Mouse (Mus musculus): ENCODE data around the gene Ptcra. TPM values are rescaled to one million over a fixed set of nuclear protein-coding genes. Genes with fewer than 3 reads are reported as not detected.

Ptcra gene
- polyA plus RNA-seq, 1 experiment: 0.23 TPM

DNA sequence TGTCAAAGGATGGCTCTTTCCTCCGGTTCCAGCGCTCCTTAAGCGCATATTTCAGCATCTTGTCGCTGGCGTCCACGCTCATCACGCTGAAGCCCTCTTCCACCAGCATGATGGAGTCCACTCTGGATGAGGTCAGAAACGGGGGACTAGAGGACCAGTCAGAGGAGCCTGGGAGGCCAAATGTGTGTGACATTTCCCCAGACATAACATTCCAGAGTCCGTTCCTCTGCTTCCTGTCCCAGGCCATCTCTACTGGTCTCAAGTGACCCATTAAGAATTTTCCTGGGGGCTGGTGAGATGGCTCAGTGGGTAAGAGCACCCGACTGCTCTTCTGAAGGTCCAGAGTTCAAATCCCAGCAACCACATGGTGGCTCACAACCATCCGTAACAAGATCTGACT lies 36.2 kb downstream of the Ptcra start:
- H3K4me3 ChIP-seq (ENCODE audit: control insufficient read depth, low read depth, low read length): no peak overlapping the region
- no peak overlapping the region for H3K27ac ChIP-seq (ENCODE audit: control insufficient read depth, insufficient read depth, low read depth, low read length)
- peaks cover 8% of the 10 kb centered on the region for H3K4me1 ChIP-seq (ENCODE audit: control insufficient read depth, insufficient read depth, low read length)
- TF ChIP-seq CTCF (IDR thresholded peaks at IDR 0.05; ENCODE audit: control insufficient read depth, insufficient read depth, insufficient replicate concordance, low read depth, low read length): no peak
- no peak for TF ChIP-seq POLR2A (IDR thresholded peaks at IDR 0.05; ENCODE audit: control insufficient read depth, low read depth, low read length)
- H3K27me3 ChIP-seq (ENCODE audit: control insufficient read depth, insufficient read depth, low read length): no peaks in the 10 kb centered on the region
- no peaks in the 10 kb centered on the region; the same call in 1 of the 2 replicates for H3K36me3 ChIP-seq (ENCODE audit: control insufficient read depth, insufficient read depth, low read length)

DNA sequence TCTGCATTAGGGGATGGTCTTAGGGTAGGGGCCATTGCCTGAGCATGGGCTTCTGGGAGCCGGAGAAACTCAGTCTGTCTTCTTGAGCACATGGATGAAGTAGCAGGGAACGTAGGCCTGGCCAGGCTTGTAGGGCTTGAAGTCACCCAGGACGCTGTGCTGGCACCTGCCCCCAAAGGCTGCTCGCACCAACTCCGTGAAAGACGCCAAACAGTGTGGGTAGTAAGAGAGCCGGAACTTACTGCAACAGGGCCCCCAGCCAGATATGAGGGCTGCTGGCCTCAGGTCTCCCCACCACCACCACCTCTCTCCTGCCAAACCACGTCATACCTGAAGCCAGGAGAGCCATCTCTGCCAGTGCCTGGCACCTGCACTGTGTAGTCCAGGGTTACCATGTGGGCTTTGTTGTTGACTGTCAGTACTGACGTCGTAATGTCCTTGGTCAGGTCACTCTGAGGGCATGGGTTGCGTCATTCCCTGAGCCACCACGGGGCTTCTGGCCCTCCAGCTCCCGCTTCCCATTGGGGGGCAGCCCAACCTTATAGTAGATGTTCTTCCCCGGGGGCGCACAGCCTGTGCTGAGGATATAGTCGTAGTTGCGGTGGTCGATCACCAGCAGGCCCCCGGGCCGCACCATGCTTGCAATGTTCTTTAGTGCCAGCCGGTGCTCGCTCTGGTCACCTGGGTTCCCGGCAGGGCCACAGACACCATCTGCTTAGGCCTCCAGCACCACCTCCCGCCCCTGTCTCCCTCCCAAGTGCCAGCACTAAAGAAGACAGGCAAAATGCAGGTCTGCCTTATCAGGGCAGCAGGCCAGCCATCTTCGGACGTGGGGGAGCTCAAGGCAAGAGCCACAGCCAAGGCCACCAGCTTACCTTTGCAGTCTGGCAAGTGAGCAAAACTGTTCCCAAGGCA lies 37.5 kb downstream of the Ptcra start:
- Histone ChIP-seq H3K36me3 (ENCODE audit: control insufficient read depth, insufficient read depth, low read length) (no peaks in the 10 kb centered on the region; the same call in 1 of the 2 replicates), H3K27ac (ENCODE audit: control insufficient read depth, insufficient read depth, low read depth, low read length) (no peak overlapping the region), H3K4me3 (ENCODE audit: control insufficient read depth, low read depth, low read length) (no peak overlapping the region), H3K27me3 (ENCODE audit: control insufficient read depth, insufficient read depth, low read length) (no peaks in the 10 kb centered on the region), H3K4me1 (ENCODE audit: control insufficient read depth, insufficient read depth, low read length) (peaks cover 8% of the 10 kb centered on the region)
- no peak for TF ChIP-seq CTCF (IDR thresholded peaks at IDR 0.05; ENCODE audit: control insufficient read depth, insufficient read depth, insufficient replicate concordance, low read depth, low read length)
- TF ChIP-seq POLR2A (IDR thresholded peaks at IDR 0.05; ENCODE audit: control insufficient read depth, low read depth, low read length): no peak

DNA sequence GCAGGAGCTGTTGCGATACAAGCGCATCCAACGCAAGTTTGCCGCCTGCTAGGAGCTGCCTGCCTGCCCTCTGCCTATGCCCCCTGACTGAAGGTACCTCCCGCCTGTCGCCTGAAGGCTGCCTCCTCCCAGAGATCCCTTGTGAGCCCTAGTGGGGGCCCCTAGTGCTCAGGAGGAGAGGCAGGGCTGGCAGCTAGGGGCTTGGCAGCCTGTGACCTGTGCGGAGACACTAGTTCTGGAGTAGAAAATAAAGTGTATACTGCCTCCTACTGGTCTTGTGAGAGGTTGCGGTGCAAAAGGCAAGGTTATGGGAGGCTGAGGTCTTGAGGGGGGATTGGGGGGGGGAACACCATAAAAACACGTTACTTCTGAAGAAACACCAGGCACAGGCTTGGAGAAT lies 38.2 kb downstream of the Ptcra start:
- no peak overlapping the region for H3K4me3 ChIP-seq (ENCODE audit: control insufficient read depth, low read depth, low read length)
- peaks cover 8% of the 10 kb centered on the region for H3K4me1 ChIP-seq (ENCODE audit: control insufficient read depth, insufficient read depth, low read length)
- H3K27me3 ChIP-seq (ENCODE audit: control insufficient read depth, insufficient read depth, low read length): no peaks in the 10 kb centered on the region
- TF ChIP-seq POLR2A (IDR thresholded peaks at IDR 0.05; ENCODE audit: control insufficient read depth, low read depth, low read length) (no peak), CTCF (IDR thresholded peaks at IDR 0.05; ENCODE audit: control insufficient read depth, insufficient read depth, insufficient replicate concordance, low read depth, low read length) (peak; percentile 34; the same call in 1 of the 2 replicates)
- no peak overlapping the region for H3K27ac ChIP-seq (ENCODE audit: control insufficient read depth, insufficient read depth, low read depth, low read length)
- H3K36me3 ChIP-seq (ENCODE audit: control insufficient read depth, insufficient read depth, low read length): no peaks in the 10 kb centered on the region; the same call in 1 of the 2 replicates

DNA sequence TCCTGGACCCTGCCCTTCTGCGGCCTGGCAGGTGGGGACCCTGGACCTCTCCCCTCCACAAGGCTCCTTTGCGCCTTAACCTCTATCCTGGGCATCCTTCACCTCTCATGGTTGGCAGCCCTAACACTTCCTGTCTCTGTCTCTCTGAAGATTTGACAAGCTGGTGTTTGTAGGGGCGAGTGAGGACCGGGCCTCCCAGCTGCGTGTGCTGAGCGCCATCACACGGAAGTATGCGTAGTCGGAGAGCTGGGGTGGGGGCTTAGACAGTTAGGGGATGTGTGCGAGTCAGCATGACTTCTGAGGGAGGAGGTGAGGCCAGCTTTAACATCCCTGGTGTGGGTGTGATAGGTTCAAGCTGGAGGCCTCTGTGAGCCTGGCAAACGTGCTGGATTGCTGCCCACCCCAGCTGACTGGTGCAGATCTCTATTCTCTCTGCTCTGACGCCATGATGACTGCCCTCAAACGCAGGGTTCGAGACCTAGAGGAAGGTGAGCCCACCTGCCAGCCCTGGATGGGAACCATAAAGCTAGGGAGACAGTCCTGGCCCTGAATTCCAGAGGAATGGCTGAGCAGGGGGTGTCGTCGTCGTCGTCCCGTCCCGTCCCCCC lies 38.9 kb downstream of the Ptcra start:
- TF ChIP-seq POLR2A (IDR thresholded peaks at IDR 0.05; ENCODE audit: control insufficient read depth, low read depth, low read length) (no peak), CTCF (IDR thresholded peaks at IDR 0.05; ENCODE audit: control insufficient read depth, insufficient read depth, insufficient replicate concordance, low read depth, low read length) (no peak)
- no peaks in the 10 kb centered on the region for H3K27me3 ChIP-seq (ENCODE audit: control insufficient read depth, insufficient read depth, low read length)
- H3K4me1 ChIP-seq (ENCODE audit: control insufficient read depth, insufficient read depth, low read length): peaks cover 8% of the 10 kb centered on the region
- H3K4me3 ChIP-seq (ENCODE audit: control insufficient read depth, low read depth, low read length): no peak overlapping the region
- H3K36me3 ChIP-seq (ENCODE audit: control insufficient read depth, insufficient read depth, low read length): no peaks in the 10 kb centered on the region; the same call in 1 of the 2 replicates
- no peak overlapping the region for H3K27ac ChIP-seq (ENCODE audit: control insufficient read depth, insufficient read depth, low read depth, low read length)

DNA sequence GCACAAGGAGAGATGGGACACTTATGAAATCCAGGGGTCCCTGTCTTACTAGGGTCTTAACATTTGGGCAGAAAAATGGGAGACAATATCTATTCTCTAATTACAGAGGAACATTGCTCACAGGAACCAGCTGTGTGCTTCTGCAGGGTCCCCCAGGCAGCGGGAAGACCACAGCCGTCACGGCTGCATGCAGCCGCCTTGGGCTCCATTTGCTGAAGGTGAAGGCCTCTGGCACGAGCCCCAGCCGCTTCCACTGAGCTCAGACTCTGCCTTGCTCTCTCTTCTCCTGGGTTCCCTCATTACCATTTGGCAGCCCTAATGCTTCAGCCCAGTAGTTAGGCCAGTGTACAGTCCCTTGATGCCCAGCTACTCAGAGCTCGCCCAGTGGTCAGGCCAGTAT lies 42.4 kb downstream of the Ptcra start:
- Histone ChIP-seq H3K27me3 (ENCODE audit: control insufficient read depth, insufficient read depth, low read length) (no peaks in the 10 kb centered on the region), H3K4me3 (ENCODE audit: control insufficient read depth, low read depth, low read length) (no peak overlapping the region), H3K4me1 (ENCODE audit: control insufficient read depth, insufficient read depth, low read length) (no peaks in the 10 kb centered on the region), H3K36me3 (ENCODE audit: control insufficient read depth, insufficient read depth, low read length) (no peaks in the 10 kb centered on the region; the same call in 1 of the 2 replicates), H3K27ac (ENCODE audit: control insufficient read depth, insufficient read depth, low read depth, low read length) (no peak overlapping the region)
- TF ChIP-seq CTCF (IDR thresholded peaks at IDR 0.05; ENCODE audit: control insufficient read depth, insufficient read depth, insufficient replicate concordance, low read depth, low read length) (no peak), POLR2A (IDR thresholded peaks at IDR 0.05; ENCODE audit: control insufficient read depth, low read depth, low read length) (no peak)

DNA sequence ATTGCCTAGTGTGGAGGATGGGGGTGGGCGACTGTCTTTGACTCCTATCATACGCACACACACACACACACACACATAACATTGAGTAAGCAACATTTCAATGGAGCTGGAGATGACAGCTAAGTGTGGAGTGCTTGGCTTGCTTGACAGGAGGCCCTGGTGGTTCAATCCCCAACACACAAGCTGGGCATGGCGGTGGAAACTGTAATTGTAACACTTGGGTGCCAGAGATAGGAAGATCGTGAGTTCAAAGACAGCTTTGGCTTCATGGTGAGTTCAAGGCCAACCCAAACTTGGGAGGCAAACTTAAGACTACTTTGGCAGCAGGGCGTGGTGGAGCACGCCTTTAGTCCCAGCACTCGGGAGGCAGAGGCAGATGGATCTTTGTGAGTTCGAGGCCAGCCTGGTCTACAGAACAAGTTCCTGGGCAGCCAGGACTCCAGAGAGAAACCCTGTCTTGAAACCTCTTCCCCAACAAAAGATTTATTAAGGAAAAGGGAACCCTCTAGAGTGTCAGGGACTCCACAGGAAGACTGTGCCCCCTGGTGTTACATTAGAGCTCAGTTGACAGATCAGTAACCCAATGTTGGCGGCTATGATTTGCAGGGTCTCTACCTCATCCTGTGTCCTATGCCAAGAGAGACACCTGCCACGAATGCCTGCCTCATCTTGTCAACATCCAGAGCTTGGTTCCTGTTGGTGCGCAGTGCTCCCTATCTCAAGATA lies 48.6 kb downstream of the Ptcra start:
- Histone ChIP-seq H3K27ac (ENCODE audit: control insufficient read depth, insufficient read depth, low read depth, low read length) (no peak overlapping the region), H3K36me3 (ENCODE audit: control insufficient read depth, insufficient read depth, low read length) (no peaks in the 10 kb centered on the region), H3K4me3 (ENCODE audit: control insufficient read depth, low read depth, low read length) (no peak overlapping the region), H3K27me3 (ENCODE audit: control insufficient read depth, insufficient read depth, low read length) (no peaks in the 10 kb centered on the region), H3K4me1 (ENCODE audit: control insufficient read depth, insufficient read depth, low read length) (peaks cover 2% of the 10 kb centered on the region)
- no peak for TF ChIP-seq POLR2A (IDR thresholded peaks at IDR 0.05; ENCODE audit: control insufficient read depth, low read depth, low read length)
- no peak for TF ChIP-seq CTCF (IDR thresholded peaks at IDR 0.05; ENCODE audit: control insufficient read depth, insufficient read depth, insufficient replicate concordance, low read depth, low read length)

DNA sequence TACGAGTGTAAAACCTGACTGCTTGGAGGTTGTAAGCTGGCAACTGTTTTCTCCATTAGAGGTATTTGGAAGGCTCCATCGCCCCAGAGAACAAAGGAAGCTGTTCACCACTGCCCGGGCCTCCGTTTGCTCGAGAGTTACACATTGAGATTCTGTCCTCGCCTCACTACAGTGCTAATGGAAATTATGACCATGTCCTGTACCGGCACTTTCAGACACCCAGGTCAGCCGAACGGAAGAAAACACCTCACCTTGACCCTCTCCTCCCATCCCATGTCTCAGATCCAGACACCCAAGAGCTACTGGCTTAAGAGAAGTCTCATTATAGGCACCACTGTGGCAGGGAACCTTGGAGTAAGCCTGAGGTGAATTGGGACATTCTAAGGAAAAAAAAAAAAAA lies 49.7 kb downstream of the Ptcra start:
- no peaks in the 10 kb centered on the region for H3K36me3 ChIP-seq (ENCODE audit: control insufficient read depth, insufficient read depth, low read length)
- H3K27ac ChIP-seq (ENCODE audit: control insufficient read depth, insufficient read depth, low read depth, low read length): no peak overlapping the region
- peaks cover 2% of the 10 kb centered on the region for H3K4me1 ChIP-seq (ENCODE audit: control insufficient read depth, insufficient read depth, low read length)
- no peaks in the 10 kb centered on the region for H3K27me3 ChIP-seq (ENCODE audit: control insufficient read depth, insufficient read depth, low read length)
- no peak overlapping the region for H3K4me3 ChIP-seq (ENCODE audit: control insufficient read depth, low read depth, low read length)
- TF ChIP-seq CTCF (IDR thresholded peaks at IDR 0.05; ENCODE audit: control insufficient read depth, insufficient read depth, insufficient replicate concordance, low read depth, low read length) (no peak), POLR2A (IDR thresholded peaks at IDR 0.05; ENCODE audit: control insufficient read depth, low read depth, low read length) (no peak)
